Mouse (Mus musculus) inflammation-experienced regulatory T-cells (primary cell): ENCODE data around the gene Acsbg1. TPM values are rescaled to one million over a fixed set of nuclear protein-coding genes. Genes with fewer than 3 reads are reported as not detected.

Experiments
- polyA plus RNA-seq, 2 experiments: library from polyadenylated mRNA; unstranded; fragments of 100-300 nt; shearing (Covaris generic); gene quantifications; one replicate each; pipeline ENCODE4 v1.2.1; 2017

The Acsbg1 gene
- 10 to 100 TPM; 57.2 to 61.6 TPM for polyA plus RNA-seq

DNA sequence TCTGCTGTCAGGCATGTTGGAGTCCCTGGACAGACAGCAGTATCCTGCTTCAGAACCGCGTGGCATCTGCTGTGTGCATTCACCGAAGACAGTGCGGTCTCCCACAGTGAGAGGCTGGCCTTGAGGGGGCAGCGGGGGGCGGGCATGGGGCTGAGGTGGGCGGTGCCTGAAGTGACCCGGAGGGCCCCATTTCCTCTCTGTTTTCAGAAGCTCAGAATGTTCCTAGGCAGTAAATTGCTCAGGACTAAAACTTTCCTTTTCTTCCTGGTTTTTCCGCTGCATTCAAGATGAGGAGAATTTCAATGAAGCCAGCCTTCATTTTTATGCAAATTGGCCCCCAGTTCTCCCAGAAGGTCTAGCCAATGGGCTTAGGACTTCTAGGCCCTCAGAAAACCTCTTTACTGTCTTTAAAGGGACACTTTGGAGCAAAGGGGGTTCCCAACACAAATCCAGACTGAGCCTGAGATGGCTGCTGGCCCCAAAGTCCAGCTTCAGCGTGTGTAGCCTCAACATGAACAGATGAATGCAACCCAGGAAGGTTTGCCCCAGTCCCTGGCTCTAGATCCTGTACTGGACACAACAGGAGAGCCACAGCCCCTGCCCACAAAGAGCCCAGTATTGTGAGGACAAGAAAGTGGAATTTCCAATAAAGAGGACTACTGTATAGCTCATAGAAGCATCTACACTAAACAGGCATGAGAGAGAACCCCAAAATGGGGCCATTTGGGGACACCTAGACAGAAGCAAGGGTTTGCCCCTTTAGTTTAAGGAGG is at the start of gene Acsbg1:
Gene Acsbg1 (minus strand): TSS at position 266 of the 773 bp plus-strand sequence.

DNA sequence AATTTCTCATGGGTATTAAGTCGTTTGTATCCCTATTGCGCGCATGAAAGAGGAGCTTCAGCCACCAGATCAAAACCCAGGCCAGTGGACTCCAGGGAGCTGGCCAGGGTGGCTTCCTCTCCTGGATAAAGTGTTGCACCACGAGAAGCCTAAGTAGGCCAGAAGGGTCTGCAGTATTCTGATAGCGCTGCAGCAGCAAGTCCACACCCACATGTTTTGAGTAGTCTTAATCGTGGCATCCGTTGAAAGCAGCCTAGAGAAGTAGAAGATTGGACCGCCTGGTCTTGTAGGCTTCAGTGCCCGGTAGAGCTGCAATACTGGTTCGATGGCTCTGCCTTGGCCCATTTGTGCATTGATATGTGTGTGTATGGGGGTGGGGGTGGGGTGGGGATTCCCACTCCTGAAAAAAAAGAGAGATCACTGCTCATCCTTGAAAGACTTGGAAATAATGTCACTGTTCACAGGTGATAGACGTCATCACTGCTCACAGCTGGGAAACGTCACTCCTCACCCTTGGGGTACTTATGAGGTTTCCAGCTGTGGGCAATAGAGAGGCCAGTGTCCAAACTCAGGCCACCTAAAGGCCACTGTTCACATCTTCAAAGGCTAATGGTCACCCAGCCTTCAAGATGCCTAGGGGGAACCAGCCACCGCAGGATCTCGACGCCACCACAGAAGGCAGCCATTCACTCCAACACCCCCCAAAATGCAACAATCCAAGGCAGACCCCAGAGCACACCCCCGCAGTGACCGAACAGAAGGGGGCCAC is 36.8 kb upstream of the Acsbg1 start, which contains the start of gene Dnaja4:
Gene Dnaja4 (plus strand): TSS at position 556 of the 769 bp plus-strand sequence.

DNA sequence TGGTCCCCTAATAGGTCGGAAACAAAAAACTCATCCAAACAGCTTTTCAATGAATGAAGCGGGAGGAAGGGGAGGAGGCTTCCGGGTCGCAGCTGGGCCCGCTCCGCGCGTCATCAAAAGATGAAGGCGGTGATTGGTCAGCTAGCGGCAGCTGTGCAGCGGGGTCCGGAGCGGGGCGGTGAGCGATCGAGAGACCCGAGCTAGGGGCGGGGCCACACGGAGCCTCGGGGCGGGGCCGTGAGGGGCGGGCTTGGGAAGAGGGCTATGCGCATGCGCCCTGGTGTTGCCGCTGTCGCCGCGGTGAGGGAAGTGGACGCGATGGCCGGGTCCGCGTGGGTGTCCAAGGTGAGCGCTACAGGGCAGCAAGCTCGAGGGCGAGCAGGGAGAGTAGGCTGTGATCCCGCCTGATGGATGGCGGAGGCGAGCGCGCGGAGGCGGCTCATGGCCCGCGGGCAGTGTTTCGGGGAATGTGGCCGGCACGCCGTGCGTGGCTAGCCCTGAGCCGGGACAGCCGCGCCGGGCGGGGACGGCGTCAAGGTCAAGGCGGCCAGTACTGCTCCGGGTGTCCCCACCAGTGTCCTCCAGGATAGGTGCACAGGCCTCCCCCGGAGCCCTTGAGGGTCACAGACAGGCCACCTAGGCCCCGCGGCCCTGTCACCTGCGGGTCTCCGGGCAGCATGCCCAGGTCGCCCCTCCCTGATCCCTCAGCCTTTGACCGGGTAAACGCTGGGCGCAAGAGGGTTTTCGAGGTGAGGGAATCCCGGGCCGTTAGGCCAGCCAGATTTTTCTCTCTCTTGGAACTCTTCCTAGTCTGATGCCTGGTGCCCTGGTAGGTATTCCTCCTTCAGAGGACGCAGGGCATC is 75.2 kb downstream of the Acsbg1 start, which contains the start of gene Idh3a:
Gene Idh3a (plus strand): TSS at position 136 of the 863 bp plus-strand sequence.

DNA sequence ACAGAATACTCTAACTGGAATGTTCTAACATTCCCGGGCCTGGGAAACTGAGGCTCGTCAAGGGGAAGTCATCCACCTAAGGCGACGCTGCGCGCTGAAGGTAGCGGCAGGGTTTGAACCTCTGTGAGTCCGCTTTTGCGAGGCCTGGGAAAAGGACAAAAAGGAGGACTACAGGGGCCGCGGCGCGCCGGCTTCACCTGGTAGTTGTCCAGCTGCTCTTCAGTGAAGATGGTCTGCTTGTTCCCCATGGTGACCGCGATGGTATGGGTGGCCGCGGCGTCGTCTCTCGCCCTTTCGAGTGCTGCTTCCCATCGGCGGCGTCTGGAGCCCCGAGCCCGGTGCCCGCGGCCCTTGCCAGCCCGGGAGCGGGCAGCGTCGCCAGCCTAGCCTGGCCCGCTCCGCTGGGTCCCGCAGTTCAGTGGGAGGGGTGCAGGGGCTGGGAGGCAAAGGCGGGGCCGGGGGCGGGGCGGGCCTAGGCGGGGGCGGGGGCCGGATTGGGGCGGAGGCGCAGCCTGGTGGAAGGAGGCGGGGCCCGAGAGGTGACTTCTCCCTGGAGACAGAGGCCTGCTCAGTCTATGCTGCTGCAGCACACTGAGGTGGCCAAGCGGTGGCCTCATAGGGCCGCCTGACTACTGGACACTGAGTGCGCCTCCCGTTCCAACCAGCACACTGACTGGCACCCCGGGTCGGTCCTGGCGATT is 101.7 kb downstream of the Acsbg1 start, which contains the start of gene Cib2:
Gene Cib2 (minus strand): TSS at position 448 of the 701 bp plus-strand sequence.

Other genes starting within 250 kb of the Acsbg1 start
- 1 to 10 TPM in 1 of 2 experiments, under 1 TPM in 1; 0.48 to 2.9 TPM for gene Dmxl2, start 160.2 kb downstream of the Acsbg1 start, polyA plus RNA-seq
- not detected for gene Sh2d7, start 122.9 kb downstream of the Acsbg1 start, polyA plus RNA-seq
- 1 to 10 TPM; 2.0 to 2.3 TPM for gene Cib2, start 101.7 kb downstream of the Acsbg1 start, polyA plus RNA-seq
- gene Idh3a, start 75.5 kb downstream of the Acsbg1 start, polyA plus RNA-seq, result 100 to 1,000 TPM in 1 of 2 experiments, 10 to 100 TPM in 1; 87.3 to 111 TPM
- 10 to 100 TPM; 30.0 to 39.7 TPM for gene Dnaja4, start 37.0 kb upstream of the Acsbg1 start, polyA plus RNA-seq
- 100 to 1,000 TPM in 1 of 2 experiments, 10 to 100 TPM in 1; 85.1 to 105 TPM for gene Wdr61, start 72.6 kb upstream of the Acsbg1 start, polyA plus RNA-seq
- under 1 TPM in 1 of 2 experiments, not detected in 1; 0.60 TPM for gene Crabp1, start 102.9 kb upstream of the Acsbg1 start, polyA plus RNA-seq
- 10 to 100 TPM; 18.4 to 22.0 TPM for gene Ireb2, start 201.9 kb upstream of the Acsbg1 start, polyA plus RNA-seq